Mouse (Mus musculus) embryonic fibroblast, embryonic 13.5 days (primary cell): Measurements from ENCODE around the gene Pgs1. TPM values are rescaled to one million over a fixed set of nuclear protein-coding genes. Genes with fewer than 3 reads are reported as not detected.

Experiments
- H3K27ac ChIP-seq: 2 replicates; pipeline ENCODE4 v1.5.1; 2012; ENCODE audit warnings: low read length, control low read depth, inconsistent platforms; ENCODE audit not compliant: insufficient read depth
- H3K4me1 ChIP-seq: 2 replicates; pipeline ENCODE4 v1.6.1; 2011; ENCODE audit warnings: low read length; ENCODE audit not compliant: control insufficient read depth, insufficient read depth
- H3K4me3 ChIP-seq: 2 replicates; pipeline ENCODE4 v1.5.1; 2011; ENCODE audit warnings: mild to moderate bottlenecking, control low read depth, low read length; ENCODE audit not compliant: insufficient read depth
- CTCF ChIP-seq: IDR thresholded peaks from 2 replicates; pipeline ENCODE4 v1.5.1; 2011; ENCODE audit warnings: mild to moderate bottlenecking, control low read depth, low read length, moderate library complexity, borderline replicate concordance; ENCODE audit not compliant: insufficient read depth
- POLR2A ChIP-seq: IDR thresholded peaks from 2 replicates; pipeline ENCODE4 v1.6.1; 2011; ENCODE audit warnings: low read depth, mild to moderate bottlenecking, control low read depth, low read length, moderate library complexity
- polyA plus RNA-seq: library from polyadenylated mRNA; stranded (reverse); fragments of >200 nt; gene quantifications from 2 replicates; pipeline ENCODE4 v1.2.4, GENCODE M21; 2011; ENCODE audit warnings: low read depth; ENCODE audit not compliant: missing spikeins, insufficient read length

Pgs1 gene
- polyA plus RNA-seq, 1 experiment: 29.5 TPM

- no peak overlapping the region for H3K27ac ChIP-seq
- TF ChIP-seq CTCF: no peak
- no peak for TF ChIP-seq POLR2A
- H3K4me3 ChIP-seq: no peak overlapping the region
- H3K4me1 ChIP-seq: peaks cover 35% of the 10 kb centered on the region
Measured at GRCm38 (mm10) chr11:117998356-117998755, 12.3 kb downstream of the Pgs1 start.

- TF ChIP-seq CTCF (no peak), POLR2A (no peak)
- Histone ChIP-seq H3K4me1 (peaks cover 34% of the 10 kb centered on the region), H3K4me3 (no peak overlapping the region), H3K27ac (no peak overlapping the region)
Measured at GRCm38 (mm10) chr11:117999260-117999934, 13.3 kb downstream of the Pgs1 start.

GRCm38 (mm10) chr11:118000083-118000482, 14.0 kb downstream of the Pgs1 start:
- no peak for TF ChIP-seq POLR2A
- TF ChIP-seq CTCF: no peak
- H3K4me3 ChIP-seq: no peak overlapping the region
- peaks cover 27% of the 10 kb centered on the region for H3K4me1 ChIP-seq
- H3K27ac ChIP-seq: no peak overlapping the region

GRCm38 (mm10) chr11:118000565-118001215, 14.6 kb downstream of the Pgs1 start:
- TF ChIP-seq POLR2A (no peak), CTCF (no peak)
- no peak overlapping the region for H3K4me3 ChIP-seq
- H3K27ac ChIP-seq: no peak overlapping the region
- H3K4me1 ChIP-seq: peaks cover 23% of the 10 kb centered on the region

- H3K4me1 ChIP-seq: peaks cover 26% of the 10 kb centered on the region
- TF ChIP-seq CTCF (no peak), POLR2A (no peak)
- no peak overlapping the region for H3K4me3 ChIP-seq
- H3K27ac ChIP-seq: peak overlapping the region; percentile 32
Measured at GRCm38 (mm10) chr11:118003176-118003575, 17.1 kb downstream of the Pgs1 start.

GRCm38 (mm10) chr11:118003718-118004117, 17.6 kb downstream of the Pgs1 start:
- Histone ChIP-seq H3K4me3 (no peak overlapping the region), H3K4me1 (peaks cover 27% of the 10 kb centered on the region), H3K27ac (peak overlapping the region; percentile 54)
- TF ChIP-seq POLR2A (no peak), CTCF (no peak)

- TF ChIP-seq POLR2A (no peak), CTCF (no peak)
- no peak overlapping the region for H3K4me3 ChIP-seq
- H3K4me1 ChIP-seq: peaks cover 28% of the 10 kb centered on the region
- H3K27ac ChIP-seq: peak overlapping the region; percentile 54
Measured at GRCm38 (mm10) chr11:118004217-118004616, 18.1 kb downstream of the Pgs1 start.

GRCm38 (mm10) chr11:118007460-118008143, 21.5 kb downstream of the Pgs1 start:
- Histone ChIP-seq H3K27ac (no peak overlapping the region), H3K4me3 (no peak overlapping the region)
- TF ChIP-seq POLR2A: no peak
- no peak for TF ChIP-seq CTCF

GRCm38 (mm10) chr11:118008144-118008805, 22.2 kb downstream of the Pgs1 start:
- TF ChIP-seq POLR2A: no peak
- no peak for TF ChIP-seq CTCF
- Histone ChIP-seq H3K4me3 (no peak overlapping the region), H3K4me1 (peaks cover 37% of the 10 kb centered on the region), H3K27ac (no peak overlapping the region)

More at GRCm38 (mm10) chr11:118007460-118008143, 21.5 kb downstream of the Pgs1 start:
- H3K4me1 ChIP-seq: peaks cover 39% of the 10 kb centered on the region
